Mouse (Mus musculus) large intestine, adult 2 months (tissue): ENCODE data around the gene Rassf4. TPM values are rescaled to one million over a fixed set of nuclear protein-coding genes. Genes with fewer than 3 reads are reported as not detected.

Experiments used
- DNase-seq: peaks from one replicate; pipeline ENCODE4 v3.0.0-alpha.2; 2012; ENCODE audit warnings: low read depth, low spot score
- WGBS: fragments of 180-500 bp; shearing (Covaris S2); methylation state at CpG from one replicate; pipeline ENCODE4 v1.1.7; 2018; 5-methylcytosine and 5-hydroxymethylcytosine counted together
- polyA plus RNA-seq: library from polyadenylated mRNA; depleted of rRNA; stranded (reverse); fragments of >200 nt; gene quantifications from 2 replicates; pipeline ENCODE4 v1.2.3, GENCODE M21; 2012

Gene Rassf4
- polyA plus RNA-seq, 1 experiment: 16.8 TPM

GRCm38 (mm10) chr6:116674283-116674886, 633 bp upstream of the Rassf4 start:
- DNase-seq: no peak
- 21% methylated on average over 16 of the region's 16 CpGs for WGBS

GRCm38 (mm10) chr6:116672349-116672748, 1.4 kb downstream of the Rassf4 start:
- no peak for DNase-seq
- WGBS: 36% methylated on average over 5 of the region's 5 CpGs

- DNase-seq: no peak
- WGBS: 41% methylated on average over 4 of the region's 4 CpGs
These were observed 2.0 kb downstream of the Rassf4 start for GRCm38 (mm10) chr6:116671768-116672167.

GRCm38 (mm10) chr6:116671031-116671430, 2.7 kb downstream of the Rassf4 start:
- WGBS: 20% methylated on average over 5 of the region's 5 CpGs
- no peak for DNase-seq

- DNase-seq: no peak
- WGBS: 39% methylated on average over 6 of the region's 6 CpGs
These were observed 3.6 kb downstream of the Rassf4 start for GRCm38 (mm10) chr6:116670144-116670543.

- 50% methylated on average over 11 of the region's 11 CpGs for WGBS
- no peak for DNase-seq
These were observed 4.9 kb downstream of the Rassf4 start for GRCm38 (mm10) chr6:116668682-116669470.

- no peak for DNase-seq
- WGBS: 82% methylated on average over 3 of the region's 3 CpGs
These were observed 6.4 kb downstream of the Rassf4 start for GRCm38 (mm10) chr6:116667382-116667781.

- DNase-seq: no peak
- 80% methylated on average over 3 of the region's 3 CpGs for WGBS
These were observed 6.9 kb downstream of the Rassf4 start for GRCm38 (mm10) chr6:116666892-116667291.

GRCm38 (mm10) chr6:116666085-116666750, 7.5 kb downstream of the Rassf4 start:
- no peak for DNase-seq
- WGBS: 82% methylated on average over 12 of the region's 12 CpGs

- WGBS: 78% methylated on average over 3 of the region's 3 CpGs
- DNase-seq: no peak
These were observed 8.9 kb downstream of the Rassf4 start for GRCm38 (mm10) chr6:116664830-116665229.

- no peak for DNase-seq
- WGBS: 77% methylated on average over 6 of the region's 6 CpGs
These were observed 9.7 kb downstream of the Rassf4 start for GRCm38 (mm10) chr6:116664031-116664430.

GRCm38 (mm10) chr6:116663364-116663763, 10.4 kb downstream of the Rassf4 start:
- 79% methylated on average over 2 of the region's 2 CpGs for WGBS
- DNase-seq: no peak

GRCm38 (mm10) chr6:116653684-116654454, 19.9 kb downstream of the Rassf4 start:
- WGBS: 59% methylated on average over 9 of the region's 9 CpGs
- no peak for DNase-seq

GRCm38 (mm10) chr6:116653191-116653590, 20.6 kb downstream of the Rassf4 start:
- 78% methylated on average over 3 of the region's 3 CpGs for WGBS
- no peak for DNase-seq

- DNase-seq: no peak
- WGBS: 78% methylated on average over 20 of the region's 20 CpGs
These were observed 22.2 kb downstream of the Rassf4 start for GRCm38 (mm10) chr6:116651437-116652118.

- peak; percentile 57 for DNase-seq
- WGBS: 5% methylated on average over 6 of the region's 6 CpGs
These were observed 23.3 kb downstream of the Rassf4 start, which contains the start of gene Depp1 for GRCm38 (mm10) chr6:116650406-116650805. Depp1 (plus strand) TSS chr6:116650609.

GRCm38 (mm10) chr6:116649811-116650210, 23.9 kb downstream of the Rassf4 start:
- DNase-seq: no peak
- WGBS: 63% methylated on average over 7 of the region's 7 CpGs

GRCm38 (mm10) chr6:116647763-116648162, 26.0 kb downstream of the Rassf4 start:
- 81% methylated on average over 12 of the region's 12 CpGs for WGBS
- no peak for DNase-seq

GRCm38 (mm10) chr6:116644335-116644734, 29.4 kb downstream of the Rassf4 start:
- no peak for DNase-seq
- WGBS: 20% methylated on average over 3 of the region's 3 CpGs
